Mouse (Mus musculus): ENCODE data around the gene Ccdc88b. TPM values are rescaled to one million over a fixed set of nuclear protein-coding genes. Genes with fewer than 3 reads are reported as not detected.

Gene Ccdc88b
- polyA plus RNA-seq, 1 experiment from 2014 or later, result 1.3 TPM

- no peak; the same call in 1 of the 2 replicates for ATAC-seq (ENCODE audit: borderline replicate concordance, extremely low read depth, low FRiP score, low TSS enrichment)
These were observed 38.7 kb downstream of the Ccdc88b start for GRCm38 (mm10) chr19:6819143-6819827.

GRCm38 (mm10) chr19:6814958-6815357 lies 43.1 kb downstream of the Ccdc88b start:
- no peak overlapping the region for H3K4me3 ChIP-seq
- ATAC-seq (ENCODE audit: borderline replicate concordance, extremely low read depth, low FRiP score, low TSS enrichment), result no peak
- no peak overlapping the region for H3K27ac ChIP-seq
- no peaks in the 10 kb centered on the region for H3K36me3 ChIP-seq
- no peaks in the 10 kb centered on the region for H3K27me3 ChIP-seq
- H3K4me2 ChIP-seq, result no peak overlapping the region
- 68% methylated on average over 3 of the region's 3 CpGs for WGBS
- 0 out of 2 replicates have a peak, but pooled peaks cover 3% of the 10 kb centered on the region for H3K4me1 ChIP-seq
- H3K9ac ChIP-seq, result no peak overlapping the region
- H3K9me3 ChIP-seq, result no peaks in the 10 kb centered on the region

More at GRCm38 (mm10) chr19:6819143-6819827, 38.7 kb downstream of the Ccdc88b start:
- Histone ChIP-seq H3K9me3 (no peaks in the 10 kb centered on the region), H3K27me3 (no peaks in the 10 kb centered on the region), H3K9ac (no peak overlapping the region), H3K4me3 (no peak overlapping the region), H3K4me1 (0 out of 2 replicates have a peak, but pooled peaks cover 3% of the 10 kb centered on the region), H3K36me3 (no peaks in the 10 kb centered on the region), H3K4me2 (no peak overlapping the region), H3K27ac (no peak overlapping the region)
- 35% methylated on average over 10 of the region's 10 CpGs for WGBS

- Histone ChIP-seq H3K9ac (no peak overlapping the region), H3K27ac (no peak overlapping the region), H3K36me3 (no peaks in the 10 kb centered on the region), H3K27me3 (no peaks in the 10 kb centered on the region), H3K4me2 (no peak overlapping the region), H3K4me1 (0 out of 2 replicates have a peak, but pooled peaks cover 2% of the 10 kb centered on the region), H3K4me3 (no peak overlapping the region), H3K9me3 (no peaks in the 10 kb centered on the region)
- ATAC-seq (ENCODE audit: borderline replicate concordance, extremely low read depth, low FRiP score, low TSS enrichment), result no peak
- WGBS, result 41% methylated on average over 4 of the region's 4 CpGs
These were observed 43.6 kb downstream of the Ccdc88b start for GRCm38 (mm10) chr19:6814366-6814765.

Small RNAs within 50 kb of the gene (microRNA-seq; reads per million reads assigned to microRNA genes)
- gene Mir5046, result not detected

Other genes starting within 250 kb of the Ccdc88b start
- 33.4 and 36.1 TPM in 2 replicates for gene Rps6ka4, start 17.6 kb downstream of the Ccdc88b start, polyA plus RNA-seq (2015; fragmentation: Nextera tagmentation; extraction: Ambion mirVana)
- 137 and 153 TPM in 2 replicates for gene Trmt112, start 51.5 kb upstream of the Ccdc88b start, polyA plus RNA-seq (2015; fragmentation: Nextera tagmentation; extraction: Ambion mirVana)
- gene Prdx5, start 51.9 kb upstream of the Ccdc88b start, polyA plus RNA-seq (2015; fragmentation: Nextera tagmentation; extraction: Ambion mirVana), result 245 and 260 TPM in 2 replicates
- 9.3 and 9.5 TPM in 2 replicates for gene Esrra, start 63.6 kb upstream of the Ccdc88b start, polyA plus RNA-seq (2015; fragmentation: Nextera tagmentation; extraction: Ambion mirVana)
- gene Catsperz, start 67.2 kb upstream of the Ccdc88b start, polyA plus RNA-seq (2015; fragmentation: Nextera tagmentation; extraction: Ambion mirVana), result 2.5 and 3.4 TPM in 2 replicates
- 0.13 and 0.22 TPM in 2 replicates for gene Kcnk4, start 76.3 kb upstream of the Ccdc88b start, polyA plus RNA-seq (2015; fragmentation: Nextera tagmentation; extraction: Ambion mirVana)
- gene Bad, start 83.7 kb upstream of the Ccdc88b start, polyA plus RNA-seq (2015; fragmentation: Nextera tagmentation; extraction: Ambion mirVana), result 74.4 and 80.0 TPM in 2 replicates
- gene Gpr137, start 84.3 kb upstream of the Ccdc88b start, polyA plus RNA-seq (2015; fragmentation: Nextera tagmentation; extraction: Ambion mirVana), result 28.1 and 31.0 TPM in 2 replicates
- 141 and 160 TPM in 2 replicates for gene Ppp1r14b, start 116.8 kb upstream of the Ccdc88b start, polyA plus RNA-seq (2015; fragmentation: Nextera tagmentation; extraction: Ambion mirVana)
- 53.5 and 53.9 TPM in 2 replicates for gene Plcb3, start 118.3 kb upstream of the Ccdc88b start, polyA plus RNA-seq (2015; fragmentation: Nextera tagmentation; extraction: Ambion mirVana)
- 121 and 126 TPM in 2 replicates for gene Fkbp2, start 122.3 kb upstream of the Ccdc88b start, polyA plus RNA-seq (2015; fragmentation: Nextera tagmentation; extraction: Ambion mirVana)
- gene Vegfb, start 129.4 kb upstream of the Ccdc88b start, polyA plus RNA-seq (2015; fragmentation: Nextera tagmentation; extraction: Ambion mirVana), result 42.9 and 48.7 TPM in 2 replicates
- 23.5 and 23.9 TPM in 2 replicates for gene Dnajc4, start 134.4 kb upstream of the Ccdc88b start, polyA plus RNA-seq (2015; fragmentation: Nextera tagmentation; extraction: Ambion mirVana)
- 23.6 and 24.0 TPM in 2 replicates for gene Nudt22, start 137.9 kb upstream of the Ccdc88b start, polyA plus RNA-seq (2015; fragmentation: Nextera tagmentation; extraction: Ambion mirVana)
- gene Trpt1, start 137.9 kb upstream of the Ccdc88b start, polyA plus RNA-seq (2015; fragmentation: Nextera tagmentation; extraction: Ambion mirVana), result 9.7 and 11.2 TPM in 2 replicates
- gene Fermt3, start 161.3 kb upstream of the Ccdc88b start, polyA plus RNA-seq (2015; fragmentation: Nextera tagmentation; extraction: Ambion mirVana), result 9.5 and 13.5 TPM in 2 replicates
- 244 and 249 TPM in 2 replicates for gene Stip1, start 181.8 kb upstream of the Ccdc88b start, polyA plus RNA-seq (2015; fragmentation: Nextera tagmentation; extraction: Ambion mirVana)
- gene Macrod1, start 198.6 kb upstream of the Ccdc88b start, polyA plus RNA-seq (2015; fragmentation: Nextera tagmentation; extraction: Ambion mirVana), result 14.2 and 14.3 TPM in 2 replicates
- gene Flrt1, start 247.5 kb upstream of the Ccdc88b start, polyA plus RNA-seq (2015; fragmentation: Nextera tagmentation; extraction: Ambion mirVana), result 0.91 and 1.4 TPM in 2 replicates